Mouse (Mus musculus): ENCODE results near the gene Sphk1. TPM values are rescaled to one million over a fixed set of nuclear protein-coding genes. Genes with fewer than 3 reads are reported as not detected.

The Sphk1 gene
- polyA plus RNA-seq, 1 experiment from 2014 or later, result 13.0 TPM

DNA sequence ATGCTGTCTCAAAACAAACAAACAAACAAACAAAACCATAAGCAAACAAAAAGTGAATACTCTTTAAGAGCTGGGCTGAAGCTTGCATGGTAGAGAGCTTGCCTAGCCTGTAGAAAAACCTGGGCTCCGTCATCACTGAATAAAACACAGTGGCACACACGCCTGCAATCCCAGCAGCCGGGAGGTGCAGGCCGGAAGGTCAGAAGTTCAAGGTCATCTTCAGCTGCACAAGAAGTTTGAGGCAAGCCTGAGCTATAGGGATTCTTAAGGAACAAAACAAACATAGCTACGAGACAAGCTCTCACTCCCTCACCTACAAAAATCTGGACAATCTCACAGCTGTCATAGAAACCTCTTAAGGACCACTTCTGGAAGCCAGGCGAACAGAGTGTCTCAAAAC is 55.0 kb downstream of the Sphk1 start:
- Histone ChIP-seq H3K4me3 (ENCODE audit: low read depth, low read length) (no peak overlapping the region), H3K4me2 (replicated peaks; ENCODE audit: low read depth, low read length) (no peak overlapping the region), H3K4me1 (ENCODE audit: control insufficient read depth, insufficient read depth, low read length) (peaks cover 4% of the 10 kb centered on the region; the same call in 1 of the 2 replicates), H3K27me3 (ENCODE audit: control insufficient read depth, insufficient read depth, low read length) (no peaks in the 10 kb centered on the region), H3K36me3 (ENCODE audit: control insufficient read depth, insufficient read depth, low read length) (no peaks in the 10 kb centered on the region), H3K9ac (replicated peaks; ENCODE audit: low read depth, low read length) (no peak overlapping the region), H3K9me3 (ENCODE audit: control insufficient read depth, low read depth, low read length) (no peaks in the 10 kb centered on the region), H3K27ac (ENCODE audit: low read length) (no peak overlapping the region)
- WGBS, result 55% methylated on average over 6 of the region's 6 CpGs
- no peak for ATAC-seq (ENCODE audit: insufficient number of reproducible peaks, insufficient read depth, low FRiP score, low read depth)

Other genes with a start within 250 kb of the Sphk1 start
- 0.13 and 0.15 TPM in 2 replicates for gene Galr2, start 250.0 kb upstream of the Sphk1 start, polyA plus RNA-seq (2014; fragmentation: Nextera tagmentation; extraction: Ambion mirVana)
- 67.3 and 72.7 TPM in 2 replicates for gene Exoc7, start 223.7 kb upstream of the Sphk1 start, polyA plus RNA-seq (2014; fragmentation: Nextera tagmentation; extraction: Ambion mirVana)
- gene Foxj1, start 195.5 kb upstream of the Sphk1 start, polyA plus RNA-seq (2014; fragmentation: Nextera tagmentation; extraction: Ambion mirVana), result 0.17 and 0.34 TPM in 2 replicates
- gene Rnf157, start 117.9 kb upstream of the Sphk1 start, polyA plus RNA-seq (2014; fragmentation: Nextera tagmentation; extraction: Ambion mirVana), result 9.8 and 12.8 TPM in 2 replicates
- 56.1 and 60.7 TPM in 2 replicates for gene Ubald2, start 96.8 kb upstream of the Sphk1 start, polyA plus RNA-seq (2014; fragmentation: Nextera tagmentation; extraction: Ambion mirVana)
- gene Qrich2, start 64.7 kb upstream of the Sphk1 start, polyA plus RNA-seq (2014; fragmentation: Nextera tagmentation; extraction: Ambion mirVana), result 0.22 TPM in 1 of 2 replicates, not detected in the other
- 216 and 218 TPM in 2 replicates for gene Prpsap1, start 36.7 kb upstream of the Sphk1 start, polyA plus RNA-seq (2014; fragmentation: Nextera tagmentation; extraction: Ambion mirVana)
- gene Ube2o, start 50.5 kb downstream of the Sphk1 start, polyA plus RNA-seq (2014; fragmentation: Nextera tagmentation; extraction: Ambion mirVana), result 10.1 and 11.4 TPM in 2 replicates
- gene Aanat, start 55.5 kb downstream of the Sphk1 start, polyA plus RNA-seq (2014; fragmentation: Nextera tagmentation; extraction: Ambion mirVana), result not detected in 2 replicates
- gene Rhbdf2, start 96.1 kb downstream of the Sphk1 start, polyA plus RNA-seq (2014; fragmentation: Nextera tagmentation; extraction: Ambion mirVana), result 4.5 and 6.2 TPM in 2 replicates
- 1.2 and 1.7 TPM in 2 replicates for gene Prcd, start 122.6 kb downstream of the Sphk1 start, polyA plus RNA-seq (2014; fragmentation: Nextera tagmentation; extraction: Ambion mirVana)
- 19.9 and 20.8 TPM in 2 replicates for gene Cygb, start 123.4 kb downstream of the Sphk1 start, polyA plus RNA-seq (2014; fragmentation: Nextera tagmentation; extraction: Ambion mirVana)
- gene St6galnac1, start 244.6 kb downstream of the Sphk1 start, polyA plus RNA-seq (2014; fragmentation: Nextera tagmentation; extraction: Ambion mirVana), result not detected in 2 replicates

Measured in stomach, embryonic 14.5 days (tissue).